Mouse (Mus musculus) macrophage (primary cell): ENCODE data around the gene Psme1. TPM values are rescaled to one million over a fixed set of nuclear protein-coding genes. Genes with fewer than 3 reads are reported as not detected.

Source experiments
- H3K27ac ChIP-seq: fragments of 350-480 bp; formaldehyde crosslinking; 2 replicates; pipeline ENCODE4 v1.9.0; 2021
- H3K36me3 ChIP-seq: fragments of 350-480 bp; formaldehyde crosslinking; 2 replicates; pipeline ENCODE4 v1.9.0; 2021; ENCODE audit errors: inconsistent target
- H3K4me3 ChIP-seq: fragments of 350-480 bp; formaldehyde crosslinking; 2 replicates; pipeline ENCODE4 v1.9.0; 2021; ENCODE audit errors: inconsistent target
- H3K79me2 ChIP-seq: fragments of 350-480 bp; formaldehyde crosslinking; 2 replicates; pipeline ENCODE4 v1.9.0; 2021; ENCODE audit errors: inconsistent target
- WGBS: methylation state at CpG from one replicate; pipeline ENCODE4 v1.1.7; 2026; ENCODE audit warnings: inconsistent platforms; ENCODE audit not compliant: missing documents; 5-methylcytosine and 5-hydroxymethylcytosine counted together
- polyA plus RNA-seq: library from polyadenylated mRNA; stranded (reverse); fragments of 250-400 nt; gene quantifications from 3 replicates; pipeline ENCODE4 v1.2.4, GENCODE M21; 2018; ENCODE audit warnings: inconsistent platforms
- total RNA-seq, 78 experiments: library from RNA; depleted of rRNA; stranded (reverse); fragments of 250-400 nt; gene quantifications; 1 replicate in 9 of 78; 2 replicates in 24 of 78; 3 replicates in 43 of 78; 4 replicates in 2 of 78; pipeline ENCODE4 v1.2.4; 2018; ENCODE audit warnings: inconsistent platforms in 56 of 78

Gene Psme1
- total RNA-seq (2018; cell fraction: chromatin; rRNA removed), result 100 to 1,000 TPM in 21 of 26 experiments, 10 to 100 TPM in 5; 51.0 to 542 (median 200) TPM
- total RNA-seq (2018; cell fraction: cytosol; rRNA removed), result 100 to 1,000 TPM; 187 to 602 (median 367) TPM
- total RNA-seq (2018; cell fraction: nucleus; rRNA removed), result 100 to 1,000 TPM in 23 of 26 experiments, 10 to 100 TPM in 3; 83.9 to 509 (median 252) TPM
- polyA plus RNA-seq, result 213 to 335 TPM (median 292 TPM) in 3 replicates

- peaks cover 22% of the 10 kb centered on the region for H3K79me2 ChIP-seq
- peaks cover 25% of the 10 kb centered on the region for H3K36me3 ChIP-seq
- peak within 1 kb of the TSS; percentile 95 for H3K4me3 ChIP-seq
- H3K27ac ChIP-seq, result peak within 1 kb of the TSS; percentile 85
- WGBS, result 2% methylated on average over 32 of the region's 32 CpGs
Measured at GRCm38 (mm10) chr14:55577871-55578667, at the start of gene Psme1. Psme1 (plus strand) TSS chr14:55578123.

GRCm38 (mm10) chr14:55536116-55536745 is 41.7 kb upstream of the Psme1 start:
- 67% methylated on average over 6 of the region's 6 CpGs for WGBS
- Histone ChIP-seq H3K27ac (no peak overlapping the region), H3K79me2 (peaks cover 9% of the 10 kb centered on the region; the same call in 1 of the 2 replicates), H3K4me3 (no peak overlapping the region), H3K36me3 (no peaks in the 10 kb centered on the region)

GRCm38 (mm10) chr14:55540067-55540786 is 37.7 kb upstream of the Psme1 start, which contains the start of gene Pck2:
Pck2 (plus strand) TSS chr14:55540266.
- Histone ChIP-seq H3K27ac (peak within 1 kb of the TSS; percentile 75), H3K79me2 (peaks cover 13% of the 10 kb centered on the region; the same call in 1 of the 2 replicates), H3K36me3 (peaks cover 23% of the 10 kb centered on the region), H3K4me3 (peak within 1 kb of the TSS; percentile 84)
- WGBS, result 1% methylated on average over 32 of the region's 32 CpGs

- Histone ChIP-seq H3K36me3 (peaks cover 29% of the 10 kb centered on the region), H3K27ac (peak overlapping the region; percentile 75), H3K4me3 (peak overlapping the region; percentile 84), H3K79me2 (peaks cover 13% of the 10 kb centered on the region; the same call in 1 of the 2 replicates)
- WGBS, result 3% methylated on average over 10 of the region's 10 CpGs
Measured at GRCm38 (mm10) chr14:55540787-55541321, 37.1 kb upstream of the Psme1 start.

GRCm38 (mm10) chr14:55542268-55542667 is 35.7 kb upstream of the Psme1 start:
- Histone ChIP-seq H3K36me3 (peaks cover 43% of the 10 kb centered on the region), H3K79me2 (peaks cover 13% of the 10 kb centered on the region; the same call in 1 of the 2 replicates), H3K4me3 (no peak overlapping the region), H3K27ac (no peak overlapping the region)
- WGBS, result 90% methylated on average over 12 of the region's 12 CpGs

- Histone ChIP-seq H3K4me3 (no peak overlapping the region), H3K36me3 (peaks cover 63% of the 10 kb centered on the region), H3K27ac (no peak overlapping the region), H3K79me2 (peaks cover 13% of the 10 kb centered on the region; the same call in 1 of the 2 replicates)
- WGBS, result 91% methylated on average over 9 of the region's 9 CpGs
Measured at GRCm38 (mm10) chr14:55544334-55544733, 33.6 kb upstream of the Psme1 start.

GRCm38 (mm10) chr14:55550191-55550590 is 27.7 kb upstream of the Psme1 start:
- no peak overlapping the region for H3K27ac ChIP-seq
- H3K36me3 ChIP-seq, result peaks cover 46% of the 10 kb centered on the region
- WGBS, result 95% methylated on average over 6 of the region's 6 CpGs
- H3K4me3 ChIP-seq, result no peak overlapping the region
- H3K79me2 ChIP-seq, result no peaks in the 10 kb centered on the region

- 88% methylated on average over 5 of the region's 5 CpGs for WGBS
- H3K4me3 ChIP-seq, result no peak overlapping the region
Measured at GRCm38 (mm10) chr14:55551347-55551746, 26.6 kb upstream of the Psme1 start.

GRCm38 (mm10) chr14:55551794-55552193 is 26.1 kb upstream of the Psme1 start:
- Histone ChIP-seq H3K79me2 (no peaks in the 10 kb centered on the region), H3K36me3 (peaks cover 30% of the 10 kb centered on the region), H3K4me3 (no peak overlapping the region), H3K27ac (no peak overlapping the region)
- 96% methylated on average over 7 of the region's 8 CpGs for WGBS

More at GRCm38 (mm10) chr14:55551347-55551746, 26.6 kb upstream of the Psme1 start:
- Histone ChIP-seq H3K27ac (no peak overlapping the region), H3K36me3 (peaks cover 35% of the 10 kb centered on the region), H3K79me2 (no peaks in the 10 kb centered on the region)

- H3K36me3 ChIP-seq, result peaks cover 3% of the 10 kb centered on the region; the same call in 1 of the 2 replicates
- H3K27ac ChIP-seq, result no peak overlapping the region
- no peak overlapping the region for H3K4me3 ChIP-seq
- peaks cover 15% of the 10 kb centered on the region; the same call in 1 of the 2 replicates for H3K79me2 ChIP-seq
Measured at GRCm38 (mm10) chr14:55554635-55555034, 23.3 kb upstream of the Psme1 start.

- H3K4me3 ChIP-seq, result no peak overlapping the region
- peaks cover 15% of the 10 kb centered on the region; the same call in 1 of the 2 replicates for H3K79me2 ChIP-seq
- H3K27ac ChIP-seq, result no peak overlapping the region
- H3K36me3 ChIP-seq, result no peaks in the 10 kb centered on the region
- WGBS, result 82% methylated on average over 3 of the region's 3 CpGs
Measured at GRCm38 (mm10) chr14:55555788-55556187, 22.1 kb upstream of the Psme1 start.

GRCm38 (mm10) chr14:55557003-55557402 is 20.9 kb upstream of the Psme1 start:
- peaks cover 27% of the 10 kb centered on the region; the same call in 1 of the 2 replicates for H3K79me2 ChIP-seq
- WGBS, result 6% methylated on average over 5 of the region's 5 CpGs
- H3K36me3 ChIP-seq, result no peaks in the 10 kb centered on the region
- no peak overlapping the region for H3K4me3 ChIP-seq
- H3K27ac ChIP-seq, result peak overlapping the region; percentile 96

GRCm38 (mm10) chr14:55557587-55557986 is 20.3 kb upstream of the Psme1 start:
- Histone ChIP-seq H3K4me3 (no peak overlapping the region), H3K36me3 (0 out of 2 replicates have a peak, but pooled peaks cover under 1% of the 10 kb centered on the region), H3K79me2 (peaks cover 29% of the 10 kb centered on the region; the same call in 1 of the 2 replicates), H3K27ac (peak overlapping the region; percentile 96)
- 83% methylated on average over 3 of the region's 3 CpGs for WGBS
